Mouse (Mus musculus) neural tube, embryonic 12.5 days (tissue): ENCODE results near the gene Plcb3. TPM values are rescaled to one million over a fixed set of nuclear protein-coding genes. Genes with fewer than 3 reads are reported as not detected.

Experiments used
- ATAC-seq: fragments of 200-750 bp; cut with Nextera tagmentation; 2 replicates; pipeline ENCODE4 v1.8.0; 2017; ENCODE audit warnings: low read depth, mild to moderate bottlenecking, moderate TSS enrichment, moderate library complexity; ENCODE audit not compliant: low FRiP score
- H3K27ac ChIP-seq: fragments of 300-500 bp; sonication (generic); 2 replicates; pipeline ENCODE4 v1.5.1; 2016
- H3K27me3 ChIP-seq: fragments of 300-500 bp; sonication (generic); replicated peaks from 2 replicates; pipeline ENCODE4 v1.6.1; 2016; ENCODE audit warnings: mild to moderate bottlenecking
- H3K36me3 ChIP-seq: fragments of 300-500 bp; sonication (generic); 2 replicates; pipeline ENCODE4 v1.6.1; 2016; ENCODE audit warnings: mild to moderate bottlenecking
- H3K4me1 ChIP-seq: fragments of 300-500 bp; sonication (generic); 2 replicates; pipeline ENCODE4 v1.6.1; 2016
- H3K4me2 ChIP-seq: fragments of 300-500 bp; sonication (generic); replicated peaks from 2 replicates; pipeline ENCODE4 v1.6.1; 2016; ENCODE audit warnings: mild to moderate bottlenecking
- H3K4me3 ChIP-seq: fragments of 300-500 bp; sonication (generic); 2 replicates; pipeline ENCODE4 v1.5.1; 2016
- H3K9ac ChIP-seq: fragments of 300-500 bp; sonication (generic); 2 replicates; pipeline ENCODE4 v1.6.1; 2016; ENCODE audit warnings: mild to moderate bottlenecking
- H3K9me3 ChIP-seq: fragments of 300-500 bp; sonication (generic); 2 replicates; pipeline ENCODE4 v1.6.1; 2016; ENCODE audit warnings: mild to moderate bottlenecking
- WGBS: fragments of 180-500 bp; shearing (Covaris S2); methylation state at CpG from one replicate; pipeline ENCODE4 v1.1.7; 2016; 5-methylcytosine and 5-hydroxymethylcytosine counted together
- polyA plus RNA-seq: library from polyadenylated mRNA; unstranded; fragments of >200 nt; fragmentation: Nextera tagmentation; extraction: Ambion mirVana; gene quantifications from 2 replicates; pipeline ENCODE4 v1.2.1, GENCODE M21; 2016

Gene Plcb3
- polyA plus RNA-seq, 1 experiment from 2014 or later: 33.4 TPM

DNA sequence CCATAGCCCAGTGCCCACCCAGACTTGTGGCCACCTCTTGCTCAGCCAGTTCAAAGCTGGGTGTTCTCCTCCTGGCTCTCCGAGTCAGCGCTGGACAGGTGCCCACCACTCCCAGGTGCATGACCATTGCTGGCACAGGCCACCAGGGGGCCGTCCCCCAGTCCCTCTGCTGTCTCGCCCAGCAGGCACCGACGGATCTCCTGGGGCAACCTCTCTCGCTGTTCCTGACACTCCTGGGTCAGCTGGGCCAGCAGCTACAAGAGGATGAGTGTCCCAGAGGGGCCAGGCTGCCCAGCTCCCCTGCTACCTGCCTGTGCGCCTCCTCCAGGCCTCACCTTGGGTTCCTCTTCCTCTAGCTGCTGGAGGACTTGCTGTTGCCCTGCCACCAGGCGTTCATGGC is 22.2 kb downstream of the Plcb3 start:
- no peaks in the 10 kb centered on the region for H3K27me3 ChIP-seq
- H3K4me3 ChIP-seq: no peak overlapping the region
- no peaks in the 10 kb centered on the region for H3K9me3 ChIP-seq
- peaks cover 26% of the 10 kb centered on the region for H3K4me1 ChIP-seq
- 54% methylated on average over 9 of the region's 9 CpGs for WGBS
- H3K27ac ChIP-seq: no peak overlapping the region
- no peak for ATAC-seq
- no peak overlapping the region for H3K9ac ChIP-seq
- no peak overlapping the region for H3K4me2 ChIP-seq
- H3K36me3 ChIP-seq: peaks cover 34% of the 10 kb centered on the region

DNA sequence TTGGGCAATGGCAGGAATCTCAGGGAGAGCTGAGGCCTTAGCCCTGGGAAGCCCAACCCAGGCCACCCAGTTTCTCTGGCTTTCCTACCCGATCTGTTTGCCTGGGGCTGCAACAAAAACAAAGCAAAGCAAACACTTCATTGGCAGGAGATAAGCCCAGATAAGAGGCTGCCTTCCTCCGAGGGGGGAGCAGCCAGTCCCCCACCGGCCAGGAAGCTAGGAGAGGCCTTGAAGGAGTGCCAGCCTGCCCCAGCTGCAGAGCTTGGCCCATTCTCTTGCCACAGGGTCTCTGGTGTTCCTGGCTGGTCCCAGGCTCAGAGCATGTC is 23.6 kb downstream of the Plcb3 start:
- no peak overlapping the region for H3K4me3 ChIP-seq
- no peaks in the 10 kb centered on the region for H3K27me3 ChIP-seq
- H3K27ac ChIP-seq: no peak overlapping the region
- H3K36me3 ChIP-seq: peaks cover 24% of the 10 kb centered on the region; the same call in 1 of the 2 replicates
- 37% methylated on average over 3 of the region's 3 CpGs for WGBS
- H3K4me2 ChIP-seq: peak overlapping the region; percentile 97
- H3K9me3 ChIP-seq: no peaks in the 10 kb centered on the region
- peaks cover 26% of the 10 kb centered on the region for H3K4me1 ChIP-seq
- peak overlapping the region; percentile 67; the same call in 1 of the 2 replicates for H3K9ac ChIP-seq
- ATAC-seq: no peak

DNA sequence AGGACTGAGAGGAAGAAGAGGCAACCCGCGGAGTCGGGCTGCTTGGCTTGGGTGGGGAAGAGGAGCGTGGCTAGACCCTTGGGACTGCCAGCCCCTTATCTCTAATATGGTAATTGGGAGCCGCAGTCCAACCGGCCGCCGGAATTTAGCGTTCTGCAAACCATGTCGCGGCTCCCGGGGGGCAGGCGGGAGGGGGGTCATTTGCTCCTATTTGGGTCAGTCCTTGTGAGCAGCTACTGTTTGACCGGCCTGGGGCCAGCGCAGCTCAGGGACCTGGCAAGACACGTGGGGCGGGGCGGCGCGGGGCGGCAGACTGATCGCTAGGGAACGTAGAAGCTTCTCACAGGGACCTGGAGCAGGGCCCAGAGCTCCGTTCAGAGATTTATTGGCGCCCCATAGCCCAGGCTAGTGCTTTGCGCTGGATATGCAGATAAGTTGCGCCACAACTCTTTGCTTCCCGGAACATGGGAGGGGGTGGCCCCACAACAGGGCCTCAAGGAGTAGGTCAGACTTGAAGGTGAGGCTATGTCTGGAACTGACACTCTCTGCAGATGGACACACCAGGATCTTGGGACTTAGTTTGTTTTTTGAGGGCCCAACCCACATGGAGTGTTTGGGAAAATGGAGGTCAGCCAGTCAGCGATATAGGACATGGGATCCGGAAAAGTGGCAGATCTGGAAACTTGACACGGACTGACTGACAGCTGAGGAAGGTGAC is 24.1 kb downstream of the Plcb3 start:
- peak; percentile 33 for ATAC-seq
- peak overlapping the region; percentile 49 for H3K4me3 ChIP-seq
- H3K9ac ChIP-seq: peak overlapping the region; percentile 67
- H3K9me3 ChIP-seq: no peaks in the 10 kb centered on the region
- H3K4me1 ChIP-seq: peaks cover 26% of the 10 kb centered on the region
- H3K4me2 ChIP-seq: peak overlapping the region; percentile 97
- H3K36me3 ChIP-seq: peaks cover 24% of the 10 kb centered on the region; the same call in 1 of the 2 replicates
- WGBS: 4% methylated on average over 31 of the region's 31 CpGs
- H3K27ac ChIP-seq: peak overlapping the region; percentile 91
- no peaks in the 10 kb centered on the region for H3K27me3 ChIP-seq

GRCm38 (mm10) chr19:6951381-6951968 is 24.8 kb downstream of the Plcb3 start:
- Histone ChIP-seq H3K27ac (peak overlapping the region; percentile 91), H3K4me1 (peaks cover 26% of the 10 kb centered on the region), H3K4me3 (peak overlapping the region; percentile 49), H3K36me3 (peaks cover 24% of the 10 kb centered on the region; the same call in 1 of the 2 replicates), H3K27me3 (no peaks in the 10 kb centered on the region), H3K4me2 (peak overlapping the region; percentile 97), H3K9me3 (no peaks in the 10 kb centered on the region), H3K9ac (peak overlapping the region; percentile 67)
- WGBS: under 1% methylated on average over 35 of the region's 35 CpGs
- ATAC-seq: peak; percentile 83

DNA sequence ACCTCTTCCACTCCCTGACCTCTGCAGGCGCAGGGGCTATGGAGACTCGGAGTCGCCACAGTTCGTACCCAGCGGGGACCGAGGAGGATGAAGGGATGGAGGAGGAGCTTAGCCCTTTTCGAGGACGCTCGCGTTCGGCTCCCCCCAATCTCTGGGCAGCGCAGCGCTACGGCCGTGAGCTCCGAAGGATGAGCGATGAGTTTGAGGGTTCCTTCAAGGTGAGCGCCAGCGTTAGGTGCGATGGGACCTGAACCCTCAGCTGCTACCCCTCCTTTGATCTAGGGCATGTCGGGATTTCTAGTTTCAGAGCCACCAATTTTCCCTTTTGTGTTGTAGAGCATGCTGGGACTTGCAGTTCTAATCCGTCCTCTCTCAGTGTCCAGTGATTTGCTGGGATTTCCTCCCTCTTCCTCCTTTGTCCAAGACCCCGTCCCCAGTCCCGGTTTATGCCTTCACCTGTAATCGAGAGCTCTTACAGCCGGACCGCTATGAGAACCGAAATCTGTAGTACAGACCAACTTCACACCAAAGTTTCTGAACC is 25.6 kb downstream of the Plcb3 start:
- Histone ChIP-seq H3K9ac (peak overlapping the region; percentile 67), H3K27me3 (no peaks in the 10 kb centered on the region), H3K27ac (peak overlapping the region; percentile 91), H3K4me3 (peak overlapping the region; percentile 49), H3K4me2 (peak overlapping the region; percentile 97), H3K36me3 (peaks cover 19% of the 10 kb centered on the region; the same call in 1 of the 2 replicates), H3K4me1 (peaks cover 26% of the 10 kb centered on the region), H3K9me3 (no peaks in the 10 kb centered on the region)
- under 1% methylated on average over 28 of the region's 28 CpGs for WGBS
- ATAC-seq: peak; percentile 58

DNA sequence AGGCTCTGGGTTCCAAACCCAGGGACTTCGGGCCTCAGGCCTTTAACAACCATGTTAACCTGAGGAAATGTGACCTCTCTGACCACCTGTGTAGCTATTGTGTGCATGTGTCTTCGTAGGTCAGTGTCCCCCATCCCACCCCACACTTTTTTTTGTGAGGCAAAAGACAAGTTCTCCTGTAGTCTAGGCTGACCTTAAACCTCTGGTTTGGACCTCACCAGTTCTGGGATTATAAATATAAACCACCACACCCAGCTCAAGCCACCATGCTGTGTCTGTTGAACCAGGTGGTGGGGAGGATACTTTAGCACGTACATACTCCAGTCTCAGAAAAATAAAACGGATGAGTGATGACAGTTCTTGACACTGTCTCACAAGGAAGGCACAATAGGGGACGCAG is 26.3 kb downstream of the Plcb3 start:
- Histone ChIP-seq H3K4me1 (peaks cover 26% of the 10 kb centered on the region), H3K27me3 (no peaks in the 10 kb centered on the region), H3K9me3 (no peaks in the 10 kb centered on the region), H3K36me3 (peaks cover 12% of the 10 kb centered on the region; the same call in 1 of the 2 replicates), H3K9ac (peak overlapping the region; percentile 67; the same call in 1 of the 2 replicates), H3K4me2 (peak overlapping the region; percentile 97), H3K4me3 (peak overlapping the region; percentile 49), H3K27ac (no peak overlapping the region)
- WGBS: 52% methylated on average over 5 of the region's 5 CpGs
- ATAC-seq: no peak

- Histone ChIP-seq H3K4me1 (peaks cover 26% of the 10 kb centered on the region), H3K4me3 (no peak overlapping the region), H3K9ac (no peak overlapping the region), H3K27ac (no peak overlapping the region), H3K9me3 (no peaks in the 10 kb centered on the region), H3K27me3 (no peaks in the 10 kb centered on the region), H3K36me3 (peaks cover 8% of the 10 kb centered on the region; the same call in 1 of the 2 replicates), H3K4me2 (peak overlapping the region; percentile 97; the same call in 1 of the 2 replicates)
- ATAC-seq: no peak
- WGBS: 95% methylated on average over 5 of the region's 5 CpGs
Measured at GRCm38 (mm10) chr19:6949532-6949931, 26.7 kb downstream of the Plcb3 start.

GRCm38 (mm10) chr19:6948186-6948585 is 28.1 kb downstream of the Plcb3 start:
- Histone ChIP-seq H3K4me3 (no peak overlapping the region), H3K27ac (no peak overlapping the region), H3K9ac (0 out of 2 replicates have a peak overlapping the region, but pooled peaks have one; percentile 21), H3K9me3 (no peaks in the 10 kb centered on the region), H3K4me1 (peaks cover 23% of the 10 kb centered on the region), H3K27me3 (no peaks in the 10 kb centered on the region), H3K36me3 (peaks cover 3% of the 10 kb centered on the region; the same call in 1 of the 2 replicates), H3K4me2 (no peak overlapping the region)
- no peak for ATAC-seq
- 70% methylated on average over 4 of the region's 4 CpGs for WGBS

- 54% methylated on average over 4 of the region's 4 CpGs for WGBS
Measured at GRCm38 (mm10) chr19:6947742-6948141, 28.5 kb downstream of the Plcb3 start.

DNA sequence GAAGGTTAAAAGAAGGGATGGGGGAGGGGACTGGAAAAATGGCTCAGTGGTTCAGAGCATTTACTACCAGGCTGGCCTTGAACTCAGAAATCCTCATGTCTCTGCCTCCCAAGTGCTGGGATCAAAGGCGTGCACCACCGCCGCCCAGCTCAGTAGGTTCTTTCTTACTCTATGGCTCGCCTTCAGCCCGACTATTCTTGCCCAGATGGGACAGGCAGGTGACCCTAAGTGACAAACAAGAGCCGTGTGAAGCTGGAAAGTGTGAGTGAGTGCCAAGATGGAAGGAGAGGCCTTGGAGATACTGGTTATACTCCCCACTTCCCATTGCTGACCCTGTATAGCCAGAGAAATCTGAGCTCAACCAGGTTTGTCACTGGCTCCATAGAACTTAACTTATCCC is 32.6 kb downstream of the Plcb3 start:
- Histone ChIP-seq H3K9ac (no peak overlapping the region), H3K36me3 (peaks cover 3% of the 10 kb centered on the region; the same call in 1 of the 2 replicates), H3K4me1 (peaks cover 30% of the 10 kb centered on the region), H3K9me3 (no peaks in the 10 kb centered on the region), H3K4me2 (no peak overlapping the region), H3K4me3 (no peak overlapping the region), H3K27me3 (no peaks in the 10 kb centered on the region), H3K27ac (no peak overlapping the region)
- ATAC-seq: no peak
- WGBS: 91% methylated on average over 6 of the region's 6 CpGs

More at GRCm38 (mm10) chr19:6947742-6948141, 28.5 kb downstream of the Plcb3 start:
- Histone ChIP-seq H3K27ac (no peak overlapping the region), H3K4me1 (peaks cover 24% of the 10 kb centered on the region), H3K4me2 (no peak overlapping the region), H3K9me3 (no peaks in the 10 kb centered on the region), H3K9ac (0 out of 2 replicates have a peak overlapping the region, but pooled peaks have one; percentile 21), H3K27me3 (no peaks in the 10 kb centered on the region), H3K36me3 (peaks cover 3% of the 10 kb centered on the region; the same call in 1 of the 2 replicates), H3K4me3 (no peak overlapping the region)
- no peak for ATAC-seq

DNA sequence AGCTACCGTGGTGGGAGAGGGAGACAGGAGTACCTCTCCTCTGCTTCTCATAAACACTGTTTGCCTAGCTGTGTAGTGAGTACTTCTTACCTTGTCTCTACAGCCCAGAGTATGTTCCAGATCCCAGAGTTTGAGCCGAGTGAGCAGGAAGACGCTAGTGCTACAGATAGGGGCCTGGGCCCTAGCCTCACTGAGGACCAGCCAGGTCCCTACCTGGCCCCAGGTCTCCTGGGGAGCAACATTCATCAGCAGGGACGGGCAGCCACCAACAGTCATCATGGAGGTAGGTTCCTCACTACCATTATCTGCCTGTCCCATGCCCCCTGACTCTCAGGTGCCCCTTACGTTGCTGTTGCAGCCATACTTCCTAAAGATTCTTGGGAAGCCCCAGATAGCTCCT is 33.5 kb downstream of the Plcb3 start:
- ATAC-seq: no peak
- H3K9ac ChIP-seq: peak overlapping the region; percentile 89
- H3K4me3 ChIP-seq: peak overlapping the region; percentile 82
- H3K27me3 ChIP-seq: 0 out of 2 replicates have a peak, but pooled peaks cover 2% of the 10 kb centered on the region
- WGBS: 33% methylated on average over 5 of the region's 5 CpGs
- H3K4me1 ChIP-seq: peaks cover 32% of the 10 kb centered on the region
- H3K36me3 ChIP-seq: peaks cover 8% of the 10 kb centered on the region
- H3K27ac ChIP-seq: peak overlapping the region; percentile 88; the same call in 1 of the 2 replicates
- no peaks in the 10 kb centered on the region for H3K9me3 ChIP-seq
- H3K4me2 ChIP-seq: peak overlapping the region; percentile 87

DNA sequence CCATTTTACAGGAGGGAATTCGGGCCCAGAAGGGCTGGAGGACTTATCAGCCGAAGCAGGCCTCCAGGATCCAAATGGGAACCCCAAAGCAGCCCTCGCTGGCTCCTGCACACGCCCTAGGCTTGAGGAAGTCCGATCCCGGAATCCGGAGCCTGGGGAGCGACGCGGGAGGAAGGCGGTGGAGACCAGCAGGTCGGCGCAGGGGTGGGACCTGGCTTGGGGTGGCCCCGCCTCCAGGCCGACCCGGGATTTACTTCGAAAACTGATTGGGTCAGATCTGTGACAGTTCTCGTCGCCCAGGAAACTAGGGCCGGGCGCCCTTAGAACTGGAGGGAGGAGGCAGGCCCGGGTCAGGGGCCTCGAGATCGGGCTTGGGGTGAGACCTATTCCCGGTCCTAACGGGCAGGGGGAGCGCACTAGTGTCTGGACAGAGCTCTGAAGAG is 34.0 kb downstream of the Plcb3 start, which contains the start of gene Gpr137:
Gene Gpr137 (minus strand): TSS at position 232 of the 443 bp plus-strand sequence.
- H3K27me3 ChIP-seq: 0 out of 2 replicates have a peak, but pooled peaks cover 3% of the 10 kb centered on the region
- peak within 1 kb of the TSS; percentile 88 for H3K27ac ChIP-seq
- H3K9ac ChIP-seq: peak within 1 kb of the TSS; percentile 89
- H3K4me3 ChIP-seq: peak within 1 kb of the TSS; percentile 82
- WGBS: under 1% methylated on average over 27 of the region's 27 CpGs
- peak within 1 kb of the TSS; percentile 87 for H3K4me2 ChIP-seq
- peak; percentile 83 for ATAC-seq
- H3K9me3 ChIP-seq: no peaks in the 10 kb centered on the region
- peaks cover 32% of the 10 kb centered on the region for H3K4me1 ChIP-seq
- peaks cover 8% of the 10 kb centered on the region for H3K36me3 ChIP-seq
